Mouse (Mus musculus): ENCODE measurements at regions not wholly inside any gene's neighbourhood (a gene's known extent, or its start where the extent isn't known, plus 50 kb on each side); places are given as distances from the start of the nearest gene placed in this dataset.

- TF ChIP-seq POLR2A (IDR thresholded peaks at IDR 0.05; ENCODE audit: extremely low read depth, insufficient read depth, low read length) (no peak), CTCF (IDR thresholded peaks at IDR 0.05; ENCODE audit: low read depth, low read length) (no peak)
Measured at GRCm38 (mm10) chr13:3728888-3729287, 75.2 kb downstream of the Calml3 start.

All from liver, adult 2 months (tissue).